Mouse (Mus musculus): Measurements from ENCODE around the gene 6720489N17Rik. TPM values are rescaled to one million over a fixed set of nuclear protein-coding genes. Genes with fewer than 3 reads are reported as not detected.
A peak's percentile ranks its signal among the peaks of the same experiment; 100 is the strongest.
"Not testable (repeated sequence)": the region's sequence is repeated elsewhere in the genome, so short reads cannot be mapped to it uniquely, and the experiment has no call there.

6720489N17Rik gene
- polyA plus RNA-seq, 1 experiment from 2014 or later, result 13.8 TPM

- H3K9me3 ChIP-seq (ENCODE audit: control insufficient read depth, low read length); H3K4me1 ChIP-seq (replicated peaks; ENCODE audit: control insufficient read depth, insufficient read depth, low read length); H3K27me3 ChIP-seq (ENCODE audit: control insufficient read depth, insufficient read depth, low read length); H3K27ac ChIP-seq (ENCODE audit: low read depth, low read length); H3K36me3 ChIP-seq (ENCODE audit: control insufficient read depth, insufficient read depth, low read length): not testable (repeated sequence)
- Histone ChIP-seq H3K4me3 (ENCODE audit: low read depth, low read length) (peak within 1 kb of the TSS; percentile 36), H3K4me2 (replicated peaks; ENCODE audit: low read depth, low read length) (0 out of 2 replicates have a peak within 1 kb of the TSS, but pooled peaks have one; percentile 14), H3K9ac (ENCODE audit: low read depth, low read length) (peak within 1 kb of the TSS; percentile 47; the same call in 1 of the 2 replicates)
- peak; percentile 23 for DNase-seq (ENCODE audit: low spot score)
- WGBS, result 4% methylated on average over 25 of the region's 27 CpGs
- peak; percentile 43; the same call in 1 of the 2 replicates for ATAC-seq (ENCODE audit: low FRiP score)
Observed at GRCm38 (mm10) chr13:62558189-62559110, 65.5 kb downstream of the 6720489N17Rik start, which contains the start of gene Zfp935. TSS of gene Zfp935 (minus strand) at chr13:62558511.

Other genes with a start within 250 kb of the 6720489N17Rik start
- gene Gm3604, start 241.0 kb downstream of the 6720489N17Rik start, polyA plus RNA-seq (2014; fragmentation: Nextera tagmentation; extraction: Ambion mirVana), result 2.8 and 3.4 TPM in 2 replicates
- 12.1 and 16.5 TPM in 2 replicates for gene Gm49359, start 157.3 kb downstream of the 6720489N17Rik start, polyA plus RNA-seq (2014; fragmentation: Nextera tagmentation; extraction: Ambion mirVana)
- gene Zfp935, start 65.7 kb downstream of the 6720489N17Rik start, polyA plus RNA-seq (2014; fragmentation: Nextera tagmentation; extraction: Ambion mirVana), result not detected in 2 replicates
- gene Zfp934, start 53.0 kb downstream of the 6720489N17Rik start, polyA plus RNA-seq (2014; fragmentation: Nextera tagmentation; extraction: Ambion mirVana), result 18.7 and 24.1 TPM in 2 replicates
- gene Platr25, start 136.5 kb upstream of the 6720489N17Rik start, polyA plus RNA-seq (2014; fragmentation: Nextera tagmentation; extraction: Ambion mirVana), result 31.9 and 36.8 TPM in 2 replicates
- 11.8 and 12.7 TPM in 2 replicates for gene Gm5141, start 161.6 kb upstream of the 6720489N17Rik start, polyA plus RNA-seq (2014; fragmentation: Nextera tagmentation; extraction: Ambion mirVana)
- 0.14 TPM in 1 of 2 replicates, not detected in the other for gene Fbp2, start 234.2 kb upstream of the 6720489N17Rik start, polyA plus RNA-seq (2014; fragmentation: Nextera tagmentation; extraction: Ambion mirVana)